Mouse (Mus musculus) E14TG2a.4 (cell line): ENCODE measurements at regions not wholly inside any gene's neighbourhood (a gene's known extent, or its start where the extent isn't known, plus 50 kb on each side); places are given as distances from the start of the nearest gene placed in this dataset.
A peak's percentile ranks its signal among the peaks of the same experiment; 100 is the strongest.
"Not testable (repeated sequence)": the region's sequence is repeated elsewhere in the genome, so short reads cannot be mapped to it uniquely, and the experiment has no call there.

Source experiments
- H3K27me3 ChIP-seq: 2 replicates; pipeline ENCODE4 v1.6.1; 2014; ENCODE audit warnings: low read length, control low read depth; ENCODE audit not compliant: insufficient read depth
- H3K36me3 ChIP-seq: 2 replicates; pipeline ENCODE4 v1.6.1; 2014; ENCODE audit warnings: low read length, control low read depth; ENCODE audit not compliant: insufficient read depth
- H3K4me1 ChIP-seq: replicated peaks from 2 replicates; pipeline ENCODE4 v1.6.1; 2014; ENCODE audit warnings: low read depth, low read length, control low read depth
- H3K4me3 ChIP-seq: replicated peaks from 2 replicates; pipeline ENCODE4 v1.5.1; 2014; ENCODE audit warnings: mild to moderate bottlenecking, low read length
- H3K9me3 ChIP-seq: 2 replicates; pipeline ENCODE4 v1.6.1; 2014; ENCODE audit warnings: low read length, control low read depth
- CTCF ChIP-seq: conservative IDR thresholded peaks from 2 replicates; pipeline ENCODE4 v1.5.1; 2014; ENCODE audit warnings: low read length
- NANOG ChIP-seq: IDR thresholded peaks from 2 replicates; pipeline ENCODE4 v1.6.1; 2014; ENCODE audit warnings: borderline replicate concordance, low read length, mixed read lengths
- POU5F1 ChIP-seq: IDR thresholded peaks from 2 replicates; pipeline ENCODE4 v1.6.1; 2014; ENCODE audit warnings: low read length, borderline replicate concordance

- Histone ChIP-seq H3K27me3 (no peaks in the 10 kb centered on the region), H3K4me1 (no peaks in the 10 kb centered on the region), H3K9me3 (no peaks in the 10 kb centered on the region), H3K36me3 (no peaks in the 10 kb centered on the region), H3K4me3 (no peak overlapping the region)
- TF ChIP-seq CTCF (no peak), POU5F1 (no peak), NANOG (no peak)
Measured at GRCm38 (mm10) chr2:98112023-98112422, 550.0 kb upstream of the Gm10801 start.

GRCm38 (mm10) chr2:98123441-98123840 is 538.6 kb upstream of the Gm10801 start:
- no peak overlapping the region for H3K4me3 ChIP-seq
- no peaks in the 10 kb centered on the region for H3K36me3 ChIP-seq
- H3K9me3 ChIP-seq, result no peaks in the 10 kb centered on the region
- H3K27me3 ChIP-seq, result no peaks in the 10 kb centered on the region
- H3K4me1 ChIP-seq, result no peaks in the 10 kb centered on the region
- TF ChIP-seq CTCF, result no peak
- no peak for TF ChIP-seq NANOG
- no peak for TF ChIP-seq POU5F1

- TF ChIP-seq POU5F1, result no peak
- no peak for TF ChIP-seq CTCF
- no peak for TF ChIP-seq NANOG
Measured at GRCm38 (mm10) chr2:98124646-98125045, 537.4 kb upstream of the Gm10801 start.

GRCm38 (mm10) chr2:98140461-98140860 is 521.6 kb upstream of the Gm10801 start:
- peak overlapping the region; percentile 62 for H3K4me3 ChIP-seq
- H3K4me1 ChIP-seq, H3K9me3 ChIP-seq, H3K36me3 ChIP-seq, H3K27me3 ChIP-seq: not testable (repeated sequence)

More at GRCm38 (mm10) chr2:98124646-98125045, 537.4 kb upstream of the Gm10801 start:
- no peak overlapping the region for H3K4me3 ChIP-seq
- no peaks in the 10 kb centered on the region for H3K4me1 ChIP-seq
- no peaks in the 10 kb centered on the region for H3K36me3 ChIP-seq
- H3K9me3 ChIP-seq, result no peaks in the 10 kb centered on the region
- no peaks in the 10 kb centered on the region for H3K27me3 ChIP-seq

GRCm38 (mm10) chr2:98143711-98144110 is 518.3 kb upstream of the Gm10801 start:
- Histone ChIP-seq H3K4me1 (no peaks in the 10 kb centered on the region), H3K4me3 (no peak overlapping the region), H3K27me3 (no peaks in the 10 kb centered on the region), H3K36me3 (no peaks in the 10 kb centered on the region), H3K9me3 (no peaks in the 10 kb centered on the region)
- TF ChIP-seq POU5F1 (no peak), CTCF (peak; percentile 58)
